Mouse (Mus musculus) thymus, adult 2 months (tissue): Measurements from ENCODE around the gene Nxph4.
A peak's percentile ranks its signal among the peaks of the same experiment; 100 is the strongest.

Experiments
- CTCF ChIP-seq: fragments of 200-500 bp; IDR thresholded peaks from 2 replicates; pipeline ENCODE4 v1.5.1; 2012; ENCODE audit warnings: mild to moderate bottlenecking, control low read depth, low read length, moderate library complexity, borderline replicate concordance; ENCODE audit not compliant: control insufficient read depth, poor library complexity, insufficient read depth; ENCODE audit errors: extremely low read depth
- POLR2A ChIP-seq: fragments of 200-500 bp; IDR thresholded peaks from 2 replicates; pipeline ENCODE4 v1.6.1; 2012; ENCODE audit warnings: mild to moderate bottlenecking, low read length, control low read depth, moderate library complexity; ENCODE audit not compliant: control insufficient read depth, poor library complexity, insufficient read depth; ENCODE audit errors: extremely low read depth

DNA sequence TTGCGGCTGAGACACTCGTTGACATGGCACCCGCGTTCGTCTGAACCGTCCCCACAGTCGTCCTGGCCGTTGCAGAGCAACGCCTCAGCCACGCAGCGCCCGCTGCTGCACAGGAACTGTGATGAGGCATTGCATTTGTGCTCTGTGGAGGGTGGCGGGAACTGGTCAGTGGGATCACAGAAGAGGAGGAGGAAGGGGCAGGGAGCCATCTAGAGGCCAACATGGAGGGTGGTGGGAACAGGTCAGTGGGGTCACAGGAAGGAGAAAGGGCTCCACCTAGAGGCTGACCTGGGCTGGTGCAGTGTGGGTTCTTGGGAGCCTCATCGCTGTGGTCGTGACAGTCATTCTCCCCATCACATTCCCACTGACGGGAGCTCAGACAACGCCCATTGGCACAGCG lies 21.3 kb upstream of the Nxph4 start:
- TF ChIP-seq CTCF: peak; percentile 65; the same call in 1 of the 2 replicates
- no peak for TF ChIP-seq POLR2A
